Mouse (Mus musculus) lung, embryonic 14.5 days (tissue): ENCODE data around the gene Disp1. TPM values are rescaled to one million over a fixed set of nuclear protein-coding genes. Genes with fewer than 3 reads are reported as not detected.
A peak's percentile ranks its signal among the peaks of the same experiment; 100 is the strongest.

ENCODE experiments used
- ATAC-seq: fragments of 200-750 bp; cut with Nextera tagmentation; 2 replicates; pipeline ENCODE4 v1.8.0; 2017; ENCODE audit warnings: mild to moderate bottlenecking, moderate TSS enrichment, moderate library complexity; ENCODE audit not compliant: insufficient read depth
- DNase-seq: peaks from one replicate; pipeline ENCODE4 v3.0.0-alpha.2; 2015
- H3K27ac ChIP-seq: fragments of 300-500 bp; sonication (generic); 2 replicates; pipeline ENCODE4 v1.5.1; 2014; ENCODE audit warnings: low read depth, mild to moderate bottlenecking, moderate library complexity
- H3K27me3 ChIP-seq: fragments of 300-500 bp; sonication (generic); 2 replicates; pipeline ENCODE4 v1.6.1; 2014; ENCODE audit warnings: low read length, control low read depth; ENCODE audit not compliant: insufficient read depth
- H3K36me3 ChIP-seq: fragments of 300-500 bp; sonication (generic); 2 replicates; pipeline ENCODE4 v1.6.1; 2014; ENCODE audit warnings: control low read depth; ENCODE audit not compliant: insufficient read depth
- H3K4me1 ChIP-seq: fragments of 300-500 bp; sonication (generic); 2 replicates; pipeline ENCODE4 v1.6.1; 2014; ENCODE audit warnings: antibody characterized with exemption, control low read depth; ENCODE audit not compliant: insufficient read depth
- H3K4me2 ChIP-seq: fragments of 300-500 bp; sonication (generic); 2 replicates; pipeline ENCODE4 v1.6.1; 2014; ENCODE audit warnings: mild to moderate bottlenecking
- H3K4me3 ChIP-seq: fragments of 300-500 bp; sonication (generic); 2 replicates; pipeline ENCODE4 v1.5.1; 2014; ENCODE audit warnings: low read depth, low read length
- H3K9ac ChIP-seq: fragments of 300-500 bp; sonication (generic); 2 replicates; pipeline ENCODE4 v1.6.1; 2014
- H3K9me3 ChIP-seq: fragments of 300-500 bp; sonication (generic); 2 replicates; pipeline ENCODE4 v1.6.1; 2016; ENCODE audit warnings: low read depth, low read length, control low read depth
- CTCF ChIP-seq: IDR thresholded peaks from 2 replicates; pipeline ENCODE4 v1.5.1; 2016; ENCODE audit warnings: antibody characterized with exemption, low read depth
- WGBS: fragments of 180-500 bp; shearing (Covaris S2); extraction: QIAGEN DNeasy Blood & Tissue Kit; methylation state at CpG from one replicate; pipeline ENCODE4 v1.1.7; 2014; 5-methylcytosine and 5-hydroxymethylcytosine counted together
- polyA plus RNA-seq: library from polyadenylated mRNA; unstranded; fragments of >200 nt; fragmentation: Nextera tagmentation; extraction: Ambion mirVana; gene quantifications from 2 replicates; pipeline ENCODE4 v1.2.1, GENCODE M21; 2014

Gene Disp1
- polyA plus RNA-seq, 1 experiment from 2014 or later, result 9.1 TPM

- ATAC-seq (no peak), DNase-seq (no peak)
Observed at GRCm38 (mm10) chr1:183250612-183251011, 29.3 kb upstream of the Disp1 start.

DNA sequence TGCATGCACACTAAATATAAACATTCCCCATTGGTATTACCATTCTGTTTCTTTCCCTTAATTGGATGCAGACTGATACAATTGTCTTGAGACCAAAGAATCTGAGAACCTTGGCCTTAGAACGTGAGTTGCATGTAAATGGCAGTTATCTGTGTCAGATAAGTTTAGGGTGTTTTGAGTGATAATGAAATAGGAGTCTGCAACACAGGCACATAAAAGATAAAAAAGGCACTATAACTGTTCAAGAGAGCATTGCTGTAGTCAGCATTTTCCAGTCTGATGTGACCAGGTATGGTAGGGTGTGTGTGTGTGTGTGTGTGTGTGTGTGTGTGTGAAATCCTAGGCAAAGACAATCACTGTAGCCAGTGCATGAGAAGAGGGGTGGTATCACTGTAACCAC is 26.8 kb upstream of the Disp1 start:
- Histone ChIP-seq H3K4me1 (no peaks in the 10 kb centered on the region), H3K4me3 (no peak overlapping the region), H3K27ac (no peak overlapping the region), H3K9me3 (no peaks in the 10 kb centered on the region), H3K9ac (no peak overlapping the region), H3K4me2 (no peak overlapping the region), H3K27me3 (no peaks in the 10 kb centered on the region), H3K36me3 (no peaks in the 10 kb centered on the region)
- ATAC-seq (no peak), DNase-seq (no peak)
- WGBS, result 14% methylated on average over 1 of the region's 1 CpGs
- TF ChIP-seq CTCF, result no peak

More at GRCm38 (mm10) chr1:183250612-183251011, 29.3 kb upstream of the Disp1 start:
- Histone ChIP-seq H3K27ac (no peak overlapping the region), H3K4me3 (no peak overlapping the region), H3K36me3 (no peaks in the 10 kb centered on the region), H3K9me3 (no peaks in the 10 kb centered on the region), H3K9ac (no peak overlapping the region), H3K4me1 (no peaks in the 10 kb centered on the region), H3K4me2 (no peak overlapping the region), H3K27me3 (no peaks in the 10 kb centered on the region)
- 64% methylated on average over 4 of the region's 4 CpGs for WGBS
- TF ChIP-seq CTCF, result no peak

DNA sequence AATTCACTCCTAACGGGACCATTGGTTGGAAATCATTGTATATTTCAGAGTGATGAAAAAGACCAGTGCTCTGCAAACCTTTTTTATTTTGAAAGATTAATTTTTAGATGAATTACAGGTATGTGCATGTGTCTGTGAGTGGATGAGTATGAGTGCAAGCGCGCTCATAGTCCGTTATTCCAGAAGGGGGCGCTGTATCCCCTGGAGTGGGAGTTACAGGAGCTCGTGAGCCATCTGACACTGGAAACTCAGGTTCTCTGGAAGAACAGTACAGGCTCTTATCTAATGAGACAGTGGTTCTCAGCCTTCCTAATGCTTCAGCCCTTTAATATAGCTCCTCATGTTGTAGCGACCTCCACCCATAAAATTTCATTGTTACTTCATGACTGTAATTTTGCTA is 22.0 kb upstream of the Disp1 start:
- DNase-seq, result no peak
- WGBS, result 70% methylated on average over 7 of the region's 7 CpGs
- no peak overlapping the region for H3K4me3 ChIP-seq

GRCm38 (mm10) chr1:183237901-183238300 is 16.6 kb upstream of the Disp1 start:
- ATAC-seq, result no peak
- 17% methylated on average over 2 of the region's 2 CpGs for WGBS
- H3K4me1 ChIP-seq, result no peaks in the 10 kb centered on the region
- H3K9ac ChIP-seq, result no peak overlapping the region
- no peaks in the 10 kb centered on the region for H3K9me3 ChIP-seq
- no peak overlapping the region for H3K27ac ChIP-seq
- TF ChIP-seq CTCF, result peak; percentile 82
- H3K27me3 ChIP-seq, result no peaks in the 10 kb centered on the region
- H3K4me3 ChIP-seq, result no peak overlapping the region
- peak; percentile 81 for DNase-seq
- no peak overlapping the region for H3K4me2 ChIP-seq
- H3K36me3 ChIP-seq, result no peaks in the 10 kb centered on the region

More for the DNA sequence above, 22.0 kb upstream of the Disp1 start:
- Histone ChIP-seq H3K27me3 (no peaks in the 10 kb centered on the region), H3K4me2 (no peak overlapping the region), H3K4me1 (no peaks in the 10 kb centered on the region), H3K36me3 (no peaks in the 10 kb centered on the region), H3K9ac (no peak overlapping the region), H3K27ac (no peak overlapping the region), H3K9me3 (no peaks in the 10 kb centered on the region)
- TF ChIP-seq CTCF, result no peak
- no peak for ATAC-seq

DNA sequence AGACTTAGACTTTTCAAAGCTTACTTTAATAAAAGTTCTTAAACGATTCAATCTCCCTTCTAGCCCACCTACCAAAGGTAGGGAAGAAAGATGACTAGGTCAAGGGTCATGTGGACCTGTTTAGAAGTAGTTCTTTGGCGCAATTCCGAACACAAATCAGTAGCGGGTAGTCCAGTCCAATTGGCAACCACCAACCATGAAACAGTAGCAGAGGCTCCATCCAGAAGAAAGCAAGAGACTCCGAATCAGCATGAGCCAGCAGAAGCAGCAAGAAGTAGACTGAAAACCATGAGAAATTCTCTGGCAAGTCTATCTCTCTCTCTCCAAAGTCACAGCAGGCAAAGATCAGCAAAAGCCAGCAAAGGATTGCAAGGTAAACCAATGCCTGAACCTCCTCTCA is 15.1 kb upstream of the Disp1 start:
- 80% methylated on average over 5 of the region's 5 CpGs for WGBS
- H3K4me1 ChIP-seq, result no peaks in the 10 kb centered on the region
- no peak overlapping the region for H3K4me2 ChIP-seq
- TF ChIP-seq CTCF, result no peak
- ATAC-seq, result no peak
- H3K4me3 ChIP-seq, result no peak overlapping the region
- H3K9me3 ChIP-seq, result no peaks in the 10 kb centered on the region
- no peak for DNase-seq
- no peak overlapping the region for H3K27ac ChIP-seq
- H3K9ac ChIP-seq, result no peak overlapping the region
- no peaks in the 10 kb centered on the region for H3K36me3 ChIP-seq
- no peaks in the 10 kb centered on the region for H3K27me3 ChIP-seq

DNA sequence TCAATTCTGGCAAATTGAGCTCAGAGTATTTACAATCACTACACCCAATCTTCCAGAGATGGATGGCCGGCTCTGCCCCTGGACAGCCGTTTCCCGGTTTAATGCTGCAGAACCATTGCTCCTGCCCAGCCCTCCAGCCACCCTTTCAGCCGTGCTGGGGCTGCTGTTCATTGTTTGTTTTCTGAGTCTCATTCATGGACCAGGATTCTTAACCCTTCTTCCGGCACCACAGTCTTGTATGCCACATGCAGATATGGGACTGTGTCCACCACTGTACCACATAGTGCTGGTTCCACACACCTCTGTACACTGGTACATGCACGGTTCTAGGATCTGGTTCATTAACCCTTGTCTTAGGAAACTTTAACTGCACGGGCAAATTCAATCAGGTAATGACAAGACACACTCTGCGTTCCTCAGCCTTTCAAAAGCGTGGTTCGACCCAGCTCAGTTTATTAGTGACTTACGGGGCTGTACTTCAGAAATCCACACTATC is 12.4 kb upstream of the Disp1 start:
- Histone ChIP-seq H3K9me3 (no peaks in the 10 kb centered on the region), H3K36me3 (no peaks in the 10 kb centered on the region), H3K27me3 (no peaks in the 10 kb centered on the region), H3K4me3 (no peak overlapping the region), H3K27ac (no peak overlapping the region), H3K9ac (no peak overlapping the region), H3K4me2 (no peak overlapping the region), H3K4me1 (no peaks in the 10 kb centered on the region)
- TF ChIP-seq CTCF, result no peak
- ATAC-seq, result no peak
- WGBS, result 62% methylated on average over 11 of the region's 11 CpGs
- DNase-seq, result no peak

- WGBS, result 61% methylated on average over 7 of the region's 7 CpGs
- Histone ChIP-seq H3K27ac (no peak overlapping the region), H3K36me3 (no peaks in the 10 kb centered on the region), H3K4me2 (no peak overlapping the region), H3K27me3 (no peaks in the 10 kb centered on the region), H3K9me3 (no peaks in the 10 kb centered on the region), H3K4me1 (no peaks in the 10 kb centered on the region), H3K4me3 (no peak overlapping the region), H3K9ac (no peak overlapping the region)
- TF ChIP-seq CTCF, result no peak
- no peak for ATAC-seq
- DNase-seq, result no peak
Observed at GRCm38 (mm10) chr1:183232985-183233678, 11.8 kb upstream of the Disp1 start.
